Mouse (Mus musculus): ENCODE results near the gene Heg1. TPM values are rescaled to one million over a fixed set of nuclear protein-coding genes. Genes with fewer than 3 reads are reported as not detected.

Gene Heg1
- polyA plus RNA-seq, 1 experiment from 2014 or later, result 39.8 TPM

DNA sequence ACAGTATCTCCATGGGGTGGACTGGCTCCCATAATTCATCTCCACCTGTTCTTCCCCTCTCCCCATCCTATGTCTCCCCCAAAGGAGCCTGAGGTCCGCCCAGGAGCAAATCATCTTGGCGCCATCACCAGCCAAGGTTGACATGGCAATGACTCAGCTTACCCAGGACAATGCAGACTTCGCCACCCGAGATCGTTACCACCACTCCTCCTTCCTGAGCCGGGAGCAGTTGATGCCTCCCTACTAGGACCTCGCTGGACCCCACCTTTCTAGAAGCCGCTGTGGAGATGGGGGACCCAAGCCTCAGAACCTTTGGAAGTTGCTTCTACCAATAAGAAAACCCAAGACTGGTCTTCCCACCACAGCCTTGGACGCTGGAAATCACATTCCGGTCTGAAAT, 21.3 kb upstream of the Heg1 start:
- DNase-seq (ENCODE audit: low spot score) (no peak), ATAC-seq (replicated peaks; ENCODE audit: low FRiP score) (no peak)
- Histone ChIP-seq H3K9ac (ENCODE audit: low read length) (no peak overlapping the region), H3K4me1 (replicated peaks; ENCODE audit: control insufficient read depth, insufficient read depth, low read length) (no peaks in the 10 kb centered on the region), H3K4me2 (ENCODE audit: low read depth, low read length, severe bottlenecking) (no peak overlapping the region), H3K36me3 (ENCODE audit: control insufficient read depth, insufficient read depth, low read length) (no peaks in the 10 kb centered on the region), H3K9me3 (ENCODE audit: control insufficient read depth, low read length) (no peaks in the 10 kb centered on the region), H3K27me3 (ENCODE audit: control insufficient read depth, insufficient read depth, low read length) (no peaks in the 10 kb centered on the region), H3K27ac (ENCODE audit: low read depth, low read length) (no peak overlapping the region), H3K4me3 (ENCODE audit: low read depth, low read length) (no peak overlapping the region)
- 91% methylated on average over 10 of the region's 10 CpGs for WGBS

GRCm38 (mm10) chr16:33666226-33666625, 17.9 kb upstream of the Heg1 start:
- Histone ChIP-seq H3K9me3 (ENCODE audit: control insufficient read depth, low read length) (no peaks in the 10 kb centered on the region), H3K4me2 (ENCODE audit: low read depth, low read length, severe bottlenecking) (no peak overlapping the region), H3K4me1 (replicated peaks; ENCODE audit: control insufficient read depth, insufficient read depth, low read length) (no peaks in the 10 kb centered on the region), H3K27ac (ENCODE audit: low read depth, low read length) (no peak overlapping the region), H3K9ac (ENCODE audit: low read length) (no peak overlapping the region), H3K4me3 (ENCODE audit: low read depth, low read length) (no peak overlapping the region), H3K27me3 (ENCODE audit: control insufficient read depth, insufficient read depth, low read length) (no peaks in the 10 kb centered on the region), H3K36me3 (ENCODE audit: control insufficient read depth, insufficient read depth, low read length) (no peaks in the 10 kb centered on the region)
- 88% methylated on average over 6 of the region's 6 CpGs for WGBS
- DNase-seq (ENCODE audit: low spot score), result no peak
- ATAC-seq (replicated peaks; ENCODE audit: low FRiP score), result no peak

DNA sequence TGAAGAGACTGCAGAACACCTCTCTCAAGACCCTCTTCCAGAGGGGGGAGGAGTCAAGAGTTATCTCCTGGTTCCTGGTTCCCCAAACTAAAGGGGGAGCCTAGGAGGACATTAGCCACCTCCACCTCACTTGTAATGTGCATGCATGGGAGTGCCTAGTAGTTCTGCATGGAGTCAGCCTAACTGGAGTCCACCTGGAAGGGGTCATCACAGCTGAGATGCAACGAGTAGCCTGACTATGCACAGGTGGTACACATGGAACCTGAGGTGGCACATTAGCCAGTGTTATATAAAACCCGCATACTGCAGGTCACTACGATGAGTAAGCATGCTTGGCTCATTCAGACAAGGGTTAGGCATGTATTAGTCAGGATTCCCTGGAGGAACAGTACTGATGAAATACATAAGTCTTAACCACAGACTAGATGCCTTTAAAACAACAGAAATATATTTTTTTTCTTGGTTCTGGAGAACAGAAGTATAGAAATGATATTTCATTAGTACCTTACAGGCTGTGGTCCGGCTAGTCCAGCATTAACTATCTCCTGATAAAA, 17.1 kb upstream of the Heg1 start:
- DNase-seq (ENCODE audit: low spot score) (no peak), ATAC-seq (replicated peaks; ENCODE audit: low FRiP score) (no peak)
- no peak overlapping the region for H3K4me3 ChIP-seq (ENCODE audit: low read depth, low read length)
- no peak overlapping the region for H3K27ac ChIP-seq (ENCODE audit: low read depth, low read length)
- 86% methylated on average over 4 of the region's 4 CpGs for WGBS
- H3K9ac ChIP-seq (ENCODE audit: low read length), result no peak overlapping the region
- no peaks in the 10 kb centered on the region for H3K9me3 ChIP-seq (ENCODE audit: control insufficient read depth, low read length)
- no peaks in the 10 kb centered on the region for H3K36me3 ChIP-seq (ENCODE audit: control insufficient read depth, insufficient read depth, low read length)
- no peaks in the 10 kb centered on the region for H3K27me3 ChIP-seq (ENCODE audit: control insufficient read depth, insufficient read depth, low read length)
- no peak overlapping the region for H3K4me2 ChIP-seq (ENCODE audit: low read depth, low read length, severe bottlenecking)
- no peaks in the 10 kb centered on the region for H3K4me1 ChIP-seq (replicated peaks; ENCODE audit: control insufficient read depth, insufficient read depth, low read length)

DNA sequence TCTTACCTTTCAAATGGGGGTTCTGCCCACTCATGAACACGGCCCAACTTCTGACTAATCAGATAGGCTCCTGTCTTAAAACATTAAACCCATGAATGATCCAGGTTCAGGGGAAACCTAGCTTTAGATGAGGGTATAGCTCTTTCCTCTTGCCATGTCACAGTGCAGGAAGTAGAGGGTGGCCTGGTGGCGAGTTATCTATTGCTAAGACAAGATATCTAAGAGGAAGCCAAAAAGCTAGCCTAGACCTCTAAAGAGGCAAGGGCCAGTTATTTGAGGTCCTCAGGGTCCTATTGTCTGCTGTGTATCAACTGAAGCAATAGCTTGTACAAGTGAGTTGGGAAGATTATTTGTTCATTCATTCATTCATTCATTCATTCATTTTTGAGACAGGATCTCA, 15.7 kb upstream of the Heg1 start:
- 96% methylated on average over 2 of the region's 2 CpGs for WGBS
- Histone ChIP-seq H3K9me3 (ENCODE audit: control insufficient read depth, low read length) (no peaks in the 10 kb centered on the region), H3K27ac (ENCODE audit: low read depth, low read length) (no peak overlapping the region), H3K4me2 (ENCODE audit: low read depth, low read length, severe bottlenecking) (no peak overlapping the region), H3K36me3 (ENCODE audit: control insufficient read depth, insufficient read depth, low read length) (no peaks in the 10 kb centered on the region), H3K27me3 (ENCODE audit: control insufficient read depth, insufficient read depth, low read length) (no peaks in the 10 kb centered on the region), H3K9ac (ENCODE audit: low read length) (no peak overlapping the region), H3K4me1 (replicated peaks; ENCODE audit: control insufficient read depth, insufficient read depth, low read length) (no peaks in the 10 kb centered on the region), H3K4me3 (ENCODE audit: low read depth, low read length) (no peak overlapping the region)
- ATAC-seq (replicated peaks; ENCODE audit: low FRiP score) (no peak), DNase-seq (ENCODE audit: low spot score) (no peak)

DNA sequence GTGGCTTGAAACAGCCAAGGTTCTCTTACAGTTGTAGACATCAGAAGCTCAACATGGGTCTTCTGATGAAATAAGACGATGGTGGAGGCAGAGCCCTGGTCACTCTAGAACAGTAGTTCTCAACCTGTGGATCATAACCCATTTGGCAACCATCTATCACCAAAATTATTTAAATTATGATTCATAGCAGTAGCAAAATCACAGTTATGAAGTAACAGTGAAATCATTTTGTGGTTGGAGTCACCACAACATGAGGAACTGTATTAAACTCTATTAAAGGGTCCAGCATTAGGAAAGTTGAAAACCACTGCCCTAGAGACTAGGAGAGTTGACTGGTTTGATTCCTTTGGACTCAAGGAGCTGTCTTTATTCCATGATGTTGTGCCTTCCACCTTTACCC, 15.1 kb upstream of the Heg1 start:
- Histone ChIP-seq H3K9me3 (ENCODE audit: control insufficient read depth, low read length) (no peaks in the 10 kb centered on the region), H3K4me1 (replicated peaks; ENCODE audit: control insufficient read depth, insufficient read depth, low read length) (no peaks in the 10 kb centered on the region), H3K27ac (ENCODE audit: low read depth, low read length) (no peak overlapping the region), H3K9ac (ENCODE audit: low read length) (no peak overlapping the region), H3K36me3 (ENCODE audit: control insufficient read depth, insufficient read depth, low read length) (no peaks in the 10 kb centered on the region), H3K27me3 (ENCODE audit: control insufficient read depth, insufficient read depth, low read length) (no peaks in the 10 kb centered on the region), H3K4me2 (ENCODE audit: low read depth, low read length, severe bottlenecking) (no peak overlapping the region), H3K4me3 (ENCODE audit: low read depth, low read length) (no peak overlapping the region)
- DNase-seq (ENCODE audit: low spot score) (no peak), ATAC-seq (replicated peaks; ENCODE audit: low FRiP score) (no peak)
- WGBS, result 90% methylated on average over 1 of the region's 1 CpGs

- H3K4me2 ChIP-seq (ENCODE audit: low read depth, low read length, severe bottlenecking), result no peak overlapping the region
- no peaks in the 10 kb centered on the region for H3K36me3 ChIP-seq (ENCODE audit: control insufficient read depth, insufficient read depth, low read length)
- H3K4me1 ChIP-seq (replicated peaks; ENCODE audit: control insufficient read depth, insufficient read depth, low read length), result no peaks in the 10 kb centered on the region
- H3K27me3 ChIP-seq (ENCODE audit: control insufficient read depth, insufficient read depth, low read length), result no peaks in the 10 kb centered on the region
- no peak for ATAC-seq (replicated peaks; ENCODE audit: low FRiP score)
- no peak overlapping the region for H3K9ac ChIP-seq (ENCODE audit: low read length)
- 82% methylated on average over 3 of the region's 3 CpGs for WGBS
- no peak overlapping the region for H3K4me3 ChIP-seq (ENCODE audit: low read depth, low read length)
- H3K27ac ChIP-seq (ENCODE audit: low read depth, low read length), result no peak overlapping the region
- no peak for DNase-seq (ENCODE audit: low spot score)
- H3K9me3 ChIP-seq (ENCODE audit: control insufficient read depth, low read length), result no peaks in the 10 kb centered on the region
Measured at GRCm38 (mm10) chr16:33670340-33670739, 13.8 kb upstream of the Heg1 start.

DNA sequence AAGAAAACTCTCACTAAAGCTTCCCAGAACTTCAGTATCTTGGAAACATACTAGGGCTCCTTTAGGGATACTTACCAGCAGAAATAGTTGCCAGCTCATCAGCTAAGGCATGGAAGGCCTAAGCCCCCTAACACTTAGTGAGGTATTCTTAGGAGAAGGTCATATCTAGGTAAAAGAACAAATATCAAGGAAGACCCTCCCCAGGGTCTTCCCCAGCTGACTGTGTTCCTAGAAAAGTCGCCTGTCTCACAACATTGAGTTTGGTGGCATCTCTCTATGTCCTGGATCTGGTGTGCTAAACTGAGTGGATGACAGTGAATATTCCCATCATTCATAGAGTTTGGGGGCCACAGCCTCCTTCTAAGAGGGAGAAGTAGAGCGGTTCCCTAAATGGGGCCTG, 13.2 kb upstream of the Heg1 start:
- 91% methylated on average over 2 of the region's 2 CpGs for WGBS
- Histone ChIP-seq H3K9ac (ENCODE audit: low read length) (no peak overlapping the region), H3K4me1 (replicated peaks; ENCODE audit: control insufficient read depth, insufficient read depth, low read length) (no peaks in the 10 kb centered on the region), H3K9me3 (ENCODE audit: control insufficient read depth, low read length) (no peaks in the 10 kb centered on the region), H3K4me3 (ENCODE audit: low read depth, low read length) (no peak overlapping the region), H3K27me3 (ENCODE audit: control insufficient read depth, insufficient read depth, low read length) (no peaks in the 10 kb centered on the region), H3K4me2 (ENCODE audit: low read depth, low read length, severe bottlenecking) (no peak overlapping the region), H3K36me3 (ENCODE audit: control insufficient read depth, insufficient read depth, low read length) (no peaks in the 10 kb centered on the region), H3K27ac (ENCODE audit: low read depth, low read length) (no peak overlapping the region)
- no peak for DNase-seq (ENCODE audit: low spot score)
- no peak for ATAC-seq (replicated peaks; ENCODE audit: low FRiP score)

GRCm38 (mm10) chr16:33672188-33672587, 12.0 kb upstream of the Heg1 start:
- WGBS, result 85% methylated on average over 4 of the region's 4 CpGs
- no peaks in the 10 kb centered on the region for H3K9me3 ChIP-seq (ENCODE audit: control insufficient read depth, low read length)

GRCm38 (mm10) chr16:33672643-33673042, 11.5 kb upstream of the Heg1 start:
- WGBS, result 90% methylated on average over 4 of the region's 4 CpGs
- Histone ChIP-seq H3K4me1 (replicated peaks; ENCODE audit: control insufficient read depth, insufficient read depth, low read length) (peaks cover 3% of the 10 kb centered on the region; the same call in 1 of the 2 replicates), H3K27ac (ENCODE audit: low read depth, low read length) (no peak overlapping the region), H3K4me3 (ENCODE audit: low read depth, low read length) (no peak overlapping the region), H3K27me3 (ENCODE audit: control insufficient read depth, insufficient read depth, low read length) (no peaks in the 10 kb centered on the region), H3K9ac (ENCODE audit: low read length) (no peak overlapping the region), H3K4me2 (ENCODE audit: low read depth, low read length, severe bottlenecking) (no peak overlapping the region), H3K36me3 (ENCODE audit: control insufficient read depth, insufficient read depth, low read length) (no peaks in the 10 kb centered on the region), H3K9me3 (ENCODE audit: control insufficient read depth, low read length) (no peaks in the 10 kb centered on the region)
- DNase-seq (ENCODE audit: low spot score), result no peak
- no peak for ATAC-seq (replicated peaks; ENCODE audit: low FRiP score)

More at GRCm38 (mm10) chr16:33672188-33672587, 12.0 kb upstream of the Heg1 start:
- Histone ChIP-seq H3K36me3 (ENCODE audit: control insufficient read depth, insufficient read depth, low read length) (no peaks in the 10 kb centered on the region), H3K4me1 (replicated peaks; ENCODE audit: control insufficient read depth, insufficient read depth, low read length) (peaks cover 3% of the 10 kb centered on the region; the same call in 1 of the 2 replicates), H3K9ac (ENCODE audit: low read length) (no peak overlapping the region), H3K4me2 (ENCODE audit: low read depth, low read length, severe bottlenecking) (no peak overlapping the region), H3K4me3 (ENCODE audit: low read depth, low read length) (no peak overlapping the region), H3K27me3 (ENCODE audit: control insufficient read depth, insufficient read depth, low read length) (no peaks in the 10 kb centered on the region), H3K27ac (ENCODE audit: low read depth, low read length) (no peak overlapping the region)
- ATAC-seq (replicated peaks; ENCODE audit: low FRiP score) (no peak), DNase-seq (ENCODE audit: low spot score) (no peak)

Measured in forebrain, embryonic 11.5 days (tissue).